ENCODE assay signal across 25 mouse cellular contexts in genomic region chr19:28616487-28616886, GRCm38 (mm10).
"Had no signal": no experiment of that assay in that cellular context is flagged by ENCODE, and none has a peak within 500 bp of the region (broad histone marks: within the 10 kb centered on the region; RNA-seq: fewer than 3 reads in every experiment).

No protein-coding gene starts in this region.

- H3K4me2 ChIP-seq: heart, embryonic 12.5 days; hindbrain, embryonic 12.5 days; hindbrain, embryonic 14.5 days; intestine, embryonic 15.5 days; kidney, embryonic 15.5 days; limb, embryonic 12.5 days; liver, embryonic 11.5 days; liver, embryonic 13.5 days; liver, embryonic 15.5 days had no signal

- H3K36me3 ChIP-seq: heart, embryonic 10.5 days; heart, embryonic 12.5 days; hindbrain, embryonic 12.5 days; intestine, embryonic 15.5 days; kidney, embryonic 15.5 days; limb, embryonic 10.5 days; limb, embryonic 12.5 days; liver, embryonic 13.5 days; liver, embryonic 15.5 days had no signal

- DNase-seq: gastrocnemius, adult 2 months; gastrocnemius, postnatal 10 days; gastrocnemius, postnatal 25 days; heart, adult 18-20 months; heart, postnatal 10 days; heart, postnatal 4 days; kidney, postnatal 10 days; kidney, postnatal 4 days; liver; liver, embryonic 13.5 days had no signal

- H3K27me3 ChIP-seq: heart, embryonic 12.5 days; hindbrain, embryonic 12.5 days; intestine, embryonic 15.5 days; kidney, embryonic 15.5 days; limb, embryonic 12.5 days; liver, embryonic 13.5 days; liver, embryonic 15.5 days had no signal

- H3K4me1 ChIP-seq: heart, embryonic 10.5 days; heart, embryonic 12.5 days; hindbrain, embryonic 12.5 days; intestine, embryonic 15.5 days; kidney, embryonic 15.5 days; liver, embryonic 13.5 days; liver, embryonic 15.5 days had no signal

- H3K27ac ChIP-seq: gastrocnemius, adult 2 months; heart, embryonic 10.5 days; hindbrain, embryonic 12.5 days; hindbrain, embryonic 14.5 days; intestine, embryonic 15.5 days; kidney, embryonic 15.5 days; layer of hippocampus, adult 2 months; left cerebral cortex, adult 2 months; limb, embryonic 10.5 days; limb, embryonic 12.5 days; liver, embryonic 13.5 days; liver, embryonic 15.5 days had no signal

- H3K9me3 ChIP-seq: heart, embryonic 10.5 days; heart, embryonic 12.5 days; hindbrain, embryonic 12.5 days; intestine, embryonic 15.5 days; kidney, embryonic 15.5 days; limb, embryonic 10.5 days; limb, embryonic 12.5 days; liver, embryonic 13.5 days; liver, embryonic 15.5 days had no signal

- ATAC-seq: hindbrain, embryonic 16.5 days; inflammation-experienced regulatory T-cells, adult 6 months; intestine, embryonic 15.5 days; intestine, postnatal 0 days had no signal

- H3K4me3 ChIP-seq: gastrocnemius, adult 2 months; heart, embryonic 10.5 days; heart, embryonic 12.5 days; hindbrain, embryonic 12.5 days; intestine, embryonic 15.5 days; kidney, embryonic 15.5 days; layer of hippocampus, adult 2 months; left cerebral cortex, adult 2 months; limb, embryonic 10.5 days; limb, embryonic 12.5 days; liver, embryonic 13.5 days; liver, embryonic 15.5 days had no signal

- H3K9ac ChIP-seq: heart, embryonic 12.5 days; hindbrain, embryonic 12.5 days; hindbrain, embryonic 14.5 days; intestine, embryonic 15.5 days; kidney, embryonic 15.5 days; limb, embryonic 12.5 days; liver, embryonic 13.5 days; liver, embryonic 15.5 days had no signal
